Mouse (Mus musculus): ENCODE results near the gene Spi1.
"Not testable (repeated sequence)": the region's sequence is repeated elsewhere in the genome, so short reads cannot be mapped to it uniquely, and the experiment has no call there.

The Spi1 gene

DNA sequence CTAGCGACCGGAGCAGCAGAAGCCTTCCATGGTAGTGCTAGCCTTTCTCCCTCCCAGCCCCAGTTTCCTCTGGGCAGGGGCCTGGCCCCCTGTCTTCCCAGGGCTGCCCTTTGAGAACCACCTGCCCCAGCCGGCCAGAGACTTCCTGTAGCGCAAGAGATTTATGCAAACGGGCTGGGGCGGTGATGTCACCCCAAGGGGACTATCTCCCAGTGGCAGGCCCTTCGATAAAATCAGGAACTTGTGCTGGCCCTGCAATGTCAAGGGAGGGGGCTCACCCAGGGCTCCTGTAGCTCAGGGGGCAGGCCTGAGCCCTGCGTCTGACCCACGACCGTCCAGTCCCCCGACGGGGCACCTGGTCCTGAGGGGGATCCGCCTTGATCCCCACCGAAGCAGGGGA lies 14.3 kb downstream of the Spi1 start:
- DNase-seq (ENCODE audit: low spot score): no peak

DNA sequence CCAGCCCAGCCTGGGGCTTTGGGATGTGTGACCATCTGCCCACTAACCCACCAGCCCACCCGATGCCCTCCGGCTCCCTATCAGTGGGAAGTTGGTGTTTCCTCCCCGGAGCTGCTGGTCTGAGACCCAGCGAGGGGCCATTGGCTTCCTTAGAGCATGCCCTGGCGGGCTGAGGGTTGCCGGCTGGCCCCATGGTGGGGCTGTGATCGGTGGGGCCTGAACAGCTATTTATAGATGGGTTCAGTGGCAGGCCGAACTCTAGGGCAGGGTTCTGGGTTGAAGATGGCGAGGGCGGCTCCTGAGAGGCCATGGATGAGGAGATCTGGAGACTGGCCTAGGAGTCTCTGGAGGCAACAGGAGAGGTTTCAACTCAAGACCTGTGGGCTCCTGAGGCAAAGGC lies 14.8 kb downstream of the Spi1 start:
- DNase-seq (ENCODE audit: low spot score): no peak

- peak; percentile 60 for DNase-seq (ENCODE audit: low spot score)
Measured at GRCm38 (mm10) chr2:91098156-91098555, 16.0 kb downstream of the Spi1 start.

DNA sequence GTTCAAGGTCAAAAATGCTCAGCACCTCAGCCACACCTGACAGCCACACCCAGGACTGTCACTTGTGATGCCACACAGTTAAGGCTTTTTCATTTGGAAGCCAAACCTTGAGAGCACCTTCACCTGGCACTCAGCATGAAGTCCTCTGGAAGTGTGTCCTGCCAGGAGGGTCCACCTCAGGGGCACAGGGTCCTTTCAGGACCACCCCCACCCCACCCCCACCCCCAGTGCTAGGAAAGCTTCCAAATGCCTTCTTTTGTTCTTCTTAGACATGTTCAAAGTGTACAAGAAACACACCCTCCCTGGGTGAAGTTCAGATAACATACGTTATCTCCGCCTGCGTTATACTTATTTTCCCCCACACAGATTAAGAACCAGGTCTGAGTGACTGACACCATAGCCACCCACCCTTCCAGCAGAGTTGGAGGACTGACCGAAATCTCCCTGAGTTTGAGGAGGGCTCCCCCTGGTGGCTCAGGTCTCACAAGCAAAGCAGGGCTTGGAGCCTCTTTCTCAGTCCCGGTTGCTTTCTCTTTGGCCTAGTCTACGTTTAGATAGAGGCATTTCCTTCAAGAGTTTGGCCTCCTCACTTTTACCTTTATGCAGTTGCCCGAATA lies 19.0 kb downstream of the Spi1 start:
- DNase-seq (ENCODE audit: low spot score): peak; percentile 72

- no peak for DNase-seq (ENCODE audit: low spot score)
Measured at GRCm38 (mm10) chr2:91108156-91108555, 26.0 kb downstream of the Spi1 start.

GRCm38 (mm10) chr2:91109241-91109640 lies 27.1 kb downstream of the Spi1 start:
- DNase-seq (ENCODE audit: low spot score): no peak

GRCm38 (mm10) chr2:91109807-91110385 lies 27.7 kb downstream of the Spi1 start:
- no peak for DNase-seq (ENCODE audit: low spot score)

DNA sequence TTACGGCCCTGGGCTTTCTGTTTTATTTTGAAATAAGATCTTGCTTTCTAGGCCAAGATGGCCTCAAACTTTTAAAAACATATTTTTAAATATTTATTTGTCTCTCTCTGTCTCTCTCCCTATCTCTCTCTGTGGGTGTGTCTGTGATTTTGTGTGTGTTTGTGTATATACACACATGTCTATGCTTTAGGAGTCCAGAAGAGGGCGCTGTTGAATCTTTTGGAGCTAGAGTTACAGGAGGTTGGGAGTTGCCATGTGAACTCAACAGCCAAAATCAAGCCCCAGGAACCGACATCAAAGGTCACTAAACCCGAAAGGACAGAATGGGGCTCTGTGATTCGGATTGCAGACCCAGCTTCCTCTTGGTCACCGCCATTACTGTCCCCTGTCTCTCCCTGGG lies 28.2 kb downstream of the Spi1 start:
- no peak for DNase-seq (ENCODE audit: low spot score)

GRCm38 (mm10) chr2:91111832-91112231 lies 29.6 kb downstream of the Spi1 start:
- not testable (repeated sequence) for DNase-seq (ENCODE audit: low spot score)

DNA sequence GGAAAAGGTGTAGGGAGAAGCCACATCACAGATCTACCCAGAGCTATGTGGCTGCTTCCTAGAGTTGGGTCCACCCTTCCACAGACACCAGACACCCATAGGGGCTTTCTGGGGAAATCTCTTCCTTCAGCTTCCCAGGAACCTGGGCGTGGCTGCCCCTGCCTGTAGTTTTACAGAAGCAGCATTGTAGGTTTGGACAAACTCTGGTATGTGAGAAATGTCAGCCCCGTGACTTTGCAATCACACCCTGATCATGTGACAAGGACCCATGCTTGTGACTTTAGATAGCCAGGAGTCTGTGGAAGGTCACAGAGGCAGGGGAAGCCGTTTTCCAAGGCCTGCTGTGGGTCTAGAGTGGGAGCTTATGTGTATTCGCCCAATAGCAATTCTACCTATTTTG lies 30.3 kb downstream of the Spi1 start:
- DNase-seq (ENCODE audit: low spot score): no peak

DNA sequence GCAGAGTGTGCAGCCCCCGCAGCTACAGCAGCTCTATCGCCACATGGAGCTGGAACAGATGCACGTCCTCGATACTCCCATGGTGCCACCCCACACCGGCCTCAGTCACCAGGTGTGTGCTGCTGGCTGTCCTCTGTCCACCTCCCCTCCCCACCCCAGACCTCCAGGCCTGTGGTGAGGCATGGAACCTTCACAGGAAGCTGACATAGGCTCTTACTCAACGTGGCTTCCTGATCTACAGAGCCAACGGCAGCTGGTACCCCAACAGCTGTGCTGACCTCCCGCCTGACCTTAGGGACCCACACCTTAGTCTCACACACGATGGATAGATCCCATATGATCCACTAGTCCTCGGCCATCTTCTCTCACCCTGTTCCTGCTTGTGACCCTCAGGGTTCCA lies 31.1 kb downstream of the Spi1 start:
- no peak for DNase-seq (ENCODE audit: low spot score)

- DNase-seq (ENCODE audit: low spot score): no peak
Measured at GRCm38 (mm10) chr2:91113852-91114251, 31.7 kb downstream of the Spi1 start.

DNA sequence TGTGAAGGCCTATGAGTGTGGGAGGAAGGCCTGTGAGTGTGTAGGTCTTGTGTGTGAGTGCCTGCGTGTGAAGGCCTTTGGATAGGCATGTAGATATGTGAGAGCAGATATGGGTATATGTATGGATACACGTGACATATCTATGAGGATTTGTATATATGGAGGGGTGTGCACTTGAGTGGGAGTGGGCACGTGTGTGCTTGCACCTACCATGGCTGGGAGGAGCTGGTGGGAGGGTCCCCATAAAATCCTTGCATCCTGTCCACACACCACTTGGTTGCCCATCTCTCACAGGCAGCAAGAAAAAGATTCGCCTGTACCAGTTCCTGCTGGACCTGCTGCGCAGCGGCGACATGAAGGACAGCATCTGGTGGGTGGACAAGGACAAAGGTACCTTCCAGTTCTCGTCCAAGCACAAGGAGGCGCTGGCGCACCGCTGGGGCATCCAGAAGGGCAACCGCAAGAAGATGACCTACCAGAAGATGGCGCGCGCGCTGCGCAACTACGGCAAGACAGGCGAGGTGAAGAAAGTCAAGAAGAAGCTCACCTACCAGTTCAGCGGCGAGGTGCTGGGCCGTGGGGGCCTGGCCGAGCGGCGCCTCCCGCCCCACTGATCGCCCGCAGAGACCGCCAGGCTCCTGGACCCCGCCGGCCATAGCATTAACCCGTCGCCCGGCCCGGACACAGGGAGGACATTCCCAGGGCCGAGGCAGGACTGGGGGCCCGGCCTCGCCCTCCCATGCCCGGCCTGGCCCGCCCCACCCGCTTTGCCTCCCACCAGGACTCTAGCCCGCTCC lies 32.8 kb downstream of the Spi1 start:
- peak; percentile 87 for DNase-seq (ENCODE audit: low spot score)

DNA sequence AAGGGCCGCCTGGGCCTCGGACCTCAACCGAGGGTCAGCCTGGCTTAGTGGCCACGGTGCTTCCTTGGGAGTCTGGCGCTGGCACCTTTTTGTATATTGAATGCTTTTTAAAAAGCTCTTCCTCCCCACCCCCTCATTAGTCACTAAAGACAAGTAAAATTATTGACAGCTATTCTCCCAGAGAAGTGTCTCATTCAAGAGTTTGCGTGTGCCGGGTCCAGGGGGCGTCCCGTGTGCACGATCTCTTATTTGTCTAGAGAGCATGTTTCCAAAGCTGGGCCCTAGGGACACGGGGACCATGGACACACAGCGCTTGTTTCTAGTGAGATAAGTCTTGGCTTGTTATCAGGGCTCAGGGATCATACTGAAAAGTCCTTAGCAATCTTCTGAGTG lies 33.4 kb downstream of the Spi1 start:
- DNase-seq (ENCODE audit: low spot score): no peak

GRCm38 (mm10) chr2:91116842-91117241 lies 34.7 kb downstream of the Spi1 start:
- no peak for DNase-seq (ENCODE audit: low spot score)

GRCm38 (mm10) chr2:91117585-91118275 lies 35.5 kb downstream of the Spi1 start, which contains the start of gene Mybpc3:
TSS of gene Mybpc3 (plus strand) at chr2:91118144.
- DNase-seq (ENCODE audit: low spot score): no peak

DNA sequence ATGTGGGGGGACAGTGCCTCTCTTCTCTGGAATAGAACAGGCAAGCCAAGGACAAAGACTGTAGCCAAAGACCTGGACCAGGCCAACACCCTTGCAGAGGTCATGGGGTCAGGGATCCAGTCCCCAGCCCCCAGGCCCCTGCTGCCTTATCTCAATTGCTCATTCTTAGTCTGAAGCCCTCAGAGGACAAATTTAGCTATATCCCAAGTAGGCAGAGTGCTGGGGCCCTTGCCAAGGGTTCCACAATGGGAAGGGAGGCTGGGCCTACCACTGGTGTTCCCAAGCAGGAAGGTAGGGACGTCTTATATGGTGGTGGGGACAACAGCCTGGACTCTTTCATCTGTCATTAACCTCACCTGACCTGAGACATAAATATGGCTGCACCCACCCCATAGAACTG lies 36.5 kb downstream of the Spi1 start:
- DNase-seq (ENCODE audit: low spot score): no peak

GRCm38 (mm10) chr2:91119061-91119460 lies 36.9 kb downstream of the Spi1 start:
- DNase-seq (ENCODE audit: low spot score): no peak

GRCm38 (mm10) chr2:91119551-91119950 lies 37.4 kb downstream of the Spi1 start:
- no peak for DNase-seq (ENCODE audit: low spot score)

- DNase-seq (ENCODE audit: low spot score): no peak
Measured at GRCm38 (mm10) chr2:91120261-91120671, 38.1 kb downstream of the Spi1 start.

GRCm38 (mm10) chr2:91121011-91121410 lies 38.8 kb downstream of the Spi1 start:
- no peak for DNase-seq (ENCODE audit: low spot score)

- no peak for DNase-seq (ENCODE audit: low spot score)
Measured at GRCm38 (mm10) chr2:91121497-91121896, 39.3 kb downstream of the Spi1 start.

GRCm38 (mm10) chr2:91123521-91123920 lies 41.3 kb downstream of the Spi1 start:
- no peak for DNase-seq (ENCODE audit: low spot score)
